10 mouse cellular contexts compared by ENCODE assay signal in the genomic region with DNA sequence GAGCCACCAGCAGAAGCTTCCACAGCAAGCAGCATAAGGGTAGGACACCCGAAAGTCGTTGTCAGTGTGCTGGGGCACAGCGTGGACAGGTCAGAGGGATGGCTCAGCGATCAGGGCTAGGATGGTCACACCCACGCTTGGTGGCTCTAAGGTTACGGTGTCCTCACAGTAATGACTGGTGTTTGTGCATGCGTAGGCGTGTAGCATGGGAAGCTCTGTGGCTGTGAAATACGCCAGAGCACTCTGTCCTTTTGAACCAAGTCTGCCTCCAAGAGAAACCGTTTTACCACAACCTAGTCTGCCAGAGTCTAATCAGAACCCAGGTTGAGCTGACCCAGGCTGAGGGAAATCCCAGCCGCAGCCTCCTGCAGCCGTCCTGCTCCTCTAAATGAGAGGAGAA. TPM values are rescaled to one million over a fixed set of nuclear protein-coding genes. Genes with fewer than 3 reads are reported as not detected.
DNase-seq lines count a peak whose midpoint lies in the region; ATAC-seq lines count a peak whose summit lies in the region.
"Had no signal": no experiment of that assay in that cellular context is flagged by ENCODE, and none has a peak within 500 bp of the region (broad histone marks: within the 10 kb centered on the region; RNA-seq: fewer than 3 reads in every experiment).

No protein-coding gene starts in this region.

- H3K4me2 ChIP-seq in heart, embryonic 14.5 days (ENCODE audit: low read length): peak overlapping the region; percentile 45
- no peak overlapping the region for H3K4me2 ChIP-seq in forebrain, embryonic 16.5 days (ENCODE audit: low read length)
- H3K4me2 ChIP-seq: forebrain, embryonic 12.5 days; neural tube, embryonic 15.5 days had no signal

- H3K9me3 ChIP-seq in heart, embryonic 14.5 days (ENCODE audit: control insufficient read depth, low read length): no peaks in the 10 kb centered on the region
- H3K9me3 ChIP-seq in forebrain, embryonic 16.5 days (ENCODE audit: control insufficient read depth, low read length): peaks cover 2% of the 10 kb centered on the region; the same call in 1 of the 2 replicates
- H3K9me3 ChIP-seq: forebrain, embryonic 12.5 days; neural tube, embryonic 15.5 days had no signal

- no peaks in the 10 kb centered on the region for H3K4me1 ChIP-seq in heart, embryonic 14.5 days (ENCODE audit: control insufficient read depth in 2 of 2, insufficient read depth in 2 of 2, low read length in 2 of 2)
- no peaks in the 10 kb centered on the region for H3K4me1 ChIP-seq in forebrain, embryonic 16.5 days (replicated peaks; ENCODE audit: control insufficient read depth, insufficient read depth, low read length)
- H3K4me1 ChIP-seq: forebrain, embryonic 12.5 days; neural tube, embryonic 15.5 days had no signal

- ATAC-seq in heart, embryonic 14.5 days (ENCODE audit: insufficient number of reproducible peaks, insufficient read depth, low FRiP score, low read depth): no peak
- ATAC-seq in forebrain, embryonic 16.5 days: no peak
- no peak for ATAC-seq in erythroid progenitor cell, adult 5-6 weeks (replicated peaks; ENCODE audit: low FRiP score, poor library complexity, severe bottlenecking)

- H3K4me3 ChIP-seq in heart, embryonic 14.5 days (ENCODE audit: control insufficient read depth in 1 of 2, insufficient read depth in 1 of 2, low read depth in 1 of 2, low read length in 2 of 2): 0 out of 4 replicates have a peak overlapping the region, but pooled peaks of 1 of the 2 experiments have one; percentile 1
- H3K4me3 ChIP-seq in forebrain, embryonic 16.5 days (replicated peaks; ENCODE audit: low read length): no peak overlapping the region
- H3K4me3 ChIP-seq: forebrain, embryonic 12.5 days; neural tube, embryonic 15.5 days had no signal

- no peaks in the 10 kb centered on the region for H3K27me3 ChIP-seq in heart, embryonic 14.5 days (ENCODE audit: control insufficient read depth, insufficient read depth, low read length)
- no peaks in the 10 kb centered on the region for H3K27me3 ChIP-seq in forebrain, embryonic 16.5 days (replicated peaks; ENCODE audit: control insufficient read depth, insufficient read depth, low read length)
- H3K27me3 ChIP-seq: forebrain, embryonic 12.5 days; neural tube, embryonic 15.5 days had no signal

- no peaks in the 10 kb centered on the region for H3K36me3 ChIP-seq in heart, embryonic 14.5 days (ENCODE audit: control insufficient read depth, insufficient read depth, low read length)
- no peaks in the 10 kb centered on the region for H3K36me3 ChIP-seq in forebrain, embryonic 16.5 days (ENCODE audit: control insufficient read depth, insufficient read depth)
- H3K36me3 ChIP-seq: forebrain, embryonic 12.5 days; neural tube, embryonic 15.5 days had no signal

- WGBS in heart, embryonic 14.5 days: 53% methylated on average over 12 of the region's 12 CpGs
- WGBS in forebrain, embryonic 16.5 days: 74% methylated on average over 12 of the region's 12 CpGs

- H3K9ac ChIP-seq in heart, embryonic 14.5 days (ENCODE audit: low read length): no peak overlapping the region; the same call in 1 of the 2 replicates
- H3K9ac ChIP-seq in forebrain, embryonic 16.5 days (replicated peaks; ENCODE audit: low read depth, low read length): no peak overlapping the region
- H3K9ac ChIP-seq: forebrain, embryonic 12.5 days; neural tube, embryonic 15.5 days had no signal

- no peak for DNase-seq in heart, postnatal 4 days
- DNase-seq in testis, postnatal 14 days (ENCODE audit: low spot score): peak; percentile 22
- DNase-seq in testis, postnatal 10 days (ENCODE audit: low spot score): no peak
- peak; percentile 51 to 71 for DNase-seq in kidney, postnatal 4 days
- DNase-seq in urinary bladder, adult 18-20 months (ENCODE audit: low spot score in 2 of 2): no peak

- no peak overlapping the region for H3K27ac ChIP-seq in heart, embryonic 14.5 days (replicated peaks in 1 of 2; ENCODE audit: control insufficient read depth in 1 of 2, insufficient read depth in 1 of 2, low read depth in 2 of 2, low read length in 2 of 2)
- no peak overlapping the region for H3K27ac ChIP-seq in forebrain, embryonic 16.5 days (ENCODE audit: low read length)
- H3K27ac ChIP-seq: forebrain, embryonic 12.5 days; neural tube, embryonic 15.5 days had no signal

RNA-seq across cellular contexts. Expression of gene Mgme1, which starts 46.1 kb away (rescaled TPM):
- 21.2 and 21.8 TPM in 2 replicates for polyA plus RNA-seq in heart, embryonic 14.5 days (2014; fragmentation: Nextera tagmentation; extraction: Ambion mirVana)
- 10 to 100 TPM; 10.2 to 11.8 TPM for total RNA-seq in heart, postnatal 4 days (2021)
- polyA plus RNA-seq in forebrain, embryonic 16.5 days (2015; fragmentation: Nextera tagmentation; extraction: Ambion mirVana): 10.8 and 11.4 TPM in 2 replicates
- 4.2 and 5.4 TPM in 2 replicates for total RNA-seq in erythroid progenitor cell, adult 5-6 weeks (2015; ENCODE audit: low replicate concordance)
- 1.4 and 3.2 TPM in 2 replicates for total RNA-seq in erythroid progenitor cell, adult 5-6 weeks (2017; ENCODE audit: low replicate concordance)

RNA-seq across cellular contexts. Expression of gene Snx5, which starts 46.4 kb away (rescaled TPM):
- polyA plus RNA-seq in heart, embryonic 14.5 days (2014; fragmentation: Nextera tagmentation; extraction: Ambion mirVana): 96.4 and 99.9 TPM in 2 replicates
- 10 to 100 TPM; 65.8 to 68.2 TPM for total RNA-seq in heart, postnatal 4 days (2021)
- polyA plus RNA-seq in forebrain, embryonic 16.5 days (2015; fragmentation: Nextera tagmentation; extraction: Ambion mirVana): 55.2 and 64.3 TPM in 2 replicates
- total RNA-seq in erythroid progenitor cell, adult 5-6 weeks (2015; ENCODE audit: low replicate concordance): 93.7 and 130 TPM in 2 replicates
- total RNA-seq in erythroid progenitor cell, adult 5-6 weeks (2017; ENCODE audit: low replicate concordance): 86.1 and 115 TPM in 2 replicates

Comparison
In these comparisons a context has a peak if more than half of its experiments do, and no peak if none do; other contexts are left out.
1. DNase-seq: peak in testis, postnatal 14 days (single experiment) and kidney, postnatal 4 days (2 of 2); none in heart, postnatal 4 days (single experiment), testis, postnatal 10 days (single experiment) and urinary bladder, adult 18-20 months (0 of 2).